Mouse (Mus musculus): ENCODE measurements around the gene Ctso.
A peak's percentile ranks its signal among the peaks of the same experiment; 100 is the strongest.

Ctso gene

DNA sequence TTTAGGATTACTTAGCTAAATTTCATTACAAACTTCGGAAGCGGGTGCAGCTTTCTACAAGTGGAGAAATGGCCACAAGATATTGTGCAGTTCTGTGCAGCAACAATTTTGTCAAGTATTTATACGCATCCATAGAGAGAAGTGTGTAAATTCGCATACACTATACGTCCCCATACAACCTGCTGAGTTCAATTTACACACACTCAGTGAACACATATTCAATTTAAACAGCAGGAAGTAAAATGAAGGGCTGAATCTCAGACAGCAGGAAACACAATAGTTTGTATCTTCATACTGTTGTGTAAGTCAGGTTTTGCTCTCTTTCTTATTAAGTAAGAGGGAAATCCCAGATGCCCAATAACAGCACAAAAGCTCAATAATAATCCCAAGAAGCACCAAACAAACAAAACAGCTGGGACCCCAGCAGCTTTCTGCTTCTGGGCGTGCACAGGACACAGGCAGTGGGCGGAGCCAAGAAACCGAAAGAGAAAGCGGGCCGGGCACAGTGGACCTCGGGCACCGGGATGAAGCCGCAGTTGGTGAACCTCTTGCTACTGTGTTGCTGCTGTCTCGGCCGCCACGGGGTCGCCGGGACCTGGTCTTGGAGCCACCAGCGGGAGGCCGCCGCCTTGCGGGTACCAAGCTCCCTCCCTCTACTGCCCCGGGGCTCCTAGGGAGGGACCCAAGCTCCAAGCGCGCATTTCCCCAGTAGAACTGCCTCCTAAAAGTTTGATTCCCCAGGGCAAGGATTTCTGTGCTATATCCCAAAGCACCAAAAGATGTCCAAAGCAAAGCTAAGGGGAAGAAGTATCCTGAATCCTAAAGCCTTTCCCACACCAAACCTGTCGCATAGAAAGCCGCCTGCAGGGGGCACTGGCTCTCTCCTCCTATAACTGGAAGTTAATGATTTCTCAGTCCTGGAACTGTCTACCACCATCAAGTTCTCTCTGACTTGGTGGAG, at the start of gene Ctso:
Ctso (plus strand) TSS at position 461 of the 961 bp plus-strand sequence.
- peak; percentile 95 for DNase-seq (ENCODE audit: low read depth, low spot score)

DNA sequence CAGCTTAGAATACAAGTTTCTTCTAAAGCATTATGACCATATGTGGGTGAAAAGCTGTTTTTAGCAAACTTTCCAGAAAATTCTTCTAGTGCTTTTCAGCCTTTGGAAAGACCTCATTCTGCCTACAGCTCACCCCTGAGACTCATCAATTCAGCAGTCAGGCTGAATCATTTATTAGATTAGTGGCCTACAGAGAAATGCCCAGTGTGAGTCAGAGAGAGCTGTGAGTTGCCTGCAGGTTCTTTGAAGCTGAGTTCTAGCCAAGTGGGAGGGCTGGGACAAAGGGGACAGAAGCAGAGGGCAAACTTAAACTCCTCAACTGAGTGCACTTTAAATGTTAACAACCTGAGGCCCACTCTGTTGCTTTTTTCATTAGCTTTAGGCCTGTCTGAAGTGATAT, 48.5 kb upstream of the Ctso start:
- no peak for DNase-seq (ENCODE audit: low read depth, low spot score)

DNA sequence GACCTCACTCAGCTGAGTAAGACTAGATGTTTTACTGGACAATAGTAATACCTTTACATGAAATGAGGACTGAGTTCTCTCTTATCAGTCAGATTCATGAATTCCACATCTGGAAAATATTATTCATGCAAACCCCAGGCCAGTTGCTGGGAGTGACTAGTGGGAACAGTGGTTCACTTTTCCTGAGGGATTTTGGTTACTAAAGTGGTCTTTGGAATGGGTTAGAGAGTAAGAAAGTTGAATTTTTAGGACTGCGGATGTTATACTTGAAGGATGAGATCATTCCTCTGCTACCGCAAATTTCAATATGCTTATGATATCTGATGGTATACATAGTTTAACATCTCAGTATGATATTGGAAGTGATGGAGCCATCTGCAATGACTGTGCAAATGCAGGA, 46.8 kb upstream of the Ctso start:
- no peak for DNase-seq (ENCODE audit: low read depth, low spot score)

DNA sequence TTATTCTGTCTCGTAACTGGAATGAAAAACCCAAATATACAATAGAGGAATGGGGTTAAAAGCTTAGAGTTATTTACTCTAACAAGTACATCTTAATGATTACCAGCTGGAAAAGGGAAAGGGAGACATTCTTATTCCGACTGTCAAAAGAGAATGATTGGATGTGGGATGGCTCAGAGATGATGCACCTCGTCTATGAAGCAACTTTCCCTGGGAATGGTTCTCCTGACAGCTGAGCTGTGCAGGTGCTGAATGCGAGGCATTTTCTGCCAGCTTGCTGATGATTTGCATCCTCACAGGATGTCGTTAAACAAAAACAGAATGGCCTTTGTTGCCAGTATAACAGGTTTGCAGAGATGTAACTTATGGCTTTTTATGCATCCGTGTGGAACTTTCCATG, 43.3 kb upstream of the Ctso start:
- no peak for DNase-seq (ENCODE audit: low read depth, low spot score)

DNA sequence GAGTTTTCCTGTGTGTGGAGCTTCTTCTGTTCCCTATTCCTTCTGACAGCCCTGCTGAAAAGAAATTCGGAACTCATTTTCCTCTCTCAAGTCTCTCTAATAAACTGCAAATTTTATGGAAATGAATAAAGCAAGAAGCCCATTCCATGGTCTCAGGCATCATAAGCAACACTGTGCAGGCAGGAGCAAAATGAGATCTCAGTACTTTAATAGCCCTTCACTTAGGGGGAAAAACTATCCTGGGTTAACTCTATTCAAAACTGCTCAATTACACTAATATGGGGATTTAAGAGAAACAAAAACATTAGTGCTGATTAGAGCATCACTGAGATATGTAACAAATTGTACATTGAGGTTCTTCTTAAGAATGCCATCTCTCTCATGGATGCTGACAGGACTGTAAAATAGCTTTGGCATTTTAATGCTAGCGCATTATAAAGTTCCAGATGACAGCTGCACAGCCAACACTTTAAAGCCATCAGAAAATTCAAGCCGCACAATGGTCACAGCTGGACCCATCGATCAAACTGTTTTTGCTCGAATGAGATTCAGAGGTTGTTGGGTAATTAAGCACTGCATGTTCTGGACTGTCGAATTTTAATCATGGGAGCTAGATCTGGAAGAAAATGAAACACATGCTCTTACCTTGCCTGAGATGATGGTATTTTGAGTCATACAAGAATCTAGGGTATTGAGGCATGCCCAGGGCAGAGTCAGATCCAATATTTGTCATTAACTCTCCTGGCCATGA, 21.9 kb upstream of the Ctso start:
- no peak for DNase-seq (ENCODE audit: low read depth, low spot score)

DNA sequence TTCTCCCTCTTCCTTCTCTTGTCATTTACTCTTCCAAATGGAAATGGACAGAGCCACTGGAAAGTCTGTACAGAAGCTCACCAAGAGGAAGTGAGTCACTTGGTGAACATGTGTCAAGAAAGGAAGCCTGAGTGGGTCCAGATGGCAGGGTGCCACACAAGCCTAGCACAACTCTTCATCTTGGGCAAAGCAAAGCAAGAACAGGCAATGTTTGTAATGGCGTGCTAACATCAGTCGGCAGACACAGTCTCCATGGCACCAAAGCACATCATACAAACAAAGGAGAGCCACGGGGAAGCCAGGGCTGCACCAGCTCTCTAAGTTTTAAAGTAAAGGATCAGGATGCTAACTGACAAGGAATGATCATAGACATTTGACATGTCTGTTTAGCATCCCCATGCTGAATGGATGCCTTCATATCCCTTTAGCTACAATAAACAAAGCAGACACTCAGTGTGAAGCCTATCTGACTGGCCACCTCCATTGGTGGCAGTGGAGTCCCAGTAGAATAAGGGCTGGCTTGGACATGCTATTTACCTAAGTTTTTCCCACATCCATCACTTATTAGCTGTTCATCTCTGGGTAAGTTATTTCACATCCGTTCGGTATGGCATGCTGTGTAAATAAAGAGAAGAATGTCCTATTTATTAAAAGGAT, 16.2 kb upstream of the Ctso start:
- peak; percentile 14 for DNase-seq (ENCODE audit: low read depth, low spot score)

DNA sequence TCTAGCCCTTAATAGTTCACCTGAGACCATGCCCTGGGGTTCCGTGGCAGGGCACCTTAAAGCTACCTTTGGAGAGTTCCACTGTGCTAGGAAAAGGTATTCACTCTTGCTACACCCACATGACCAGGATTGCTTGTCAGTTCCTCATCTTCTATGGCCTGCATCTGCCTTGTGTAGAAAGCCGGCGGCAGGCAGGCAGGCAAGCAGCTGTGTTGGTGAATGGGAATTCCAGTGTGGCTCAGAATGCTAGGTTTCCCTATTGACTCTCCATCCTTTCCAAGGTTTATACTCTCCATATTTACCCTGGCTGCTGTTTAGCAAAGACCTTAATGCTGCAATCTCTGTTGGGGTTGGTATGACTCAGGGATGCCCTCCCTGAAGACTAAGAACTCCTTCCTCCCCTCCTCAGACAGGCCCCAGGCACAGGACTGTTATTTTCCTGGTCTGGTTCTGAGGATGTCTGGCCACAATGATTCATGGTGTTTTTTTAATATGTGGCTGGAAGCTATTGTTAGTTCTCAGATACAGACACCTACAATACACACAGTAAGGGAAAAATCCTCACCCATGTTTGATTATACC, 15.0 kb upstream of the Ctso start:
- DNase-seq (ENCODE audit: low read depth, low spot score), result no peak

DNA sequence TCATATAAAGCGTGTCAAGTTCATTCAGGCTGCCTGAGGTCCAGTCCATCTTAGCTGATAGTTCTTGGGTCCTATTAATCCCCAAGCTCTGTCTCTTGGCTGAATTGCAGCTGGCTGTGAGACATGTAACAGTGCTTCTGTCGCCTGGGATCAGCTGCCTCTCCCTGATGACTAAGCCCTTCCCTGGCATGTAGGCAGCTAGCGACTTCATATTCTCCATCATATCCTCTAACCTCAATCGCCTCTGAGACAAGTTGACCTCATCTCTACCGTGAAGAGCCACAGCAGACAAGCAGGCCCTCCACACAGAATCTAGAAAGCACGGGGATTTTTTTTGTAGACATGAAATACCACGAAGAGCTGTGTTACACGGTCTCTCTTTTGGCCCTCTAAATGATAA, 14.2 kb upstream of the Ctso start:
- no peak for DNase-seq (ENCODE audit: low read depth, low spot score)

DNA sequence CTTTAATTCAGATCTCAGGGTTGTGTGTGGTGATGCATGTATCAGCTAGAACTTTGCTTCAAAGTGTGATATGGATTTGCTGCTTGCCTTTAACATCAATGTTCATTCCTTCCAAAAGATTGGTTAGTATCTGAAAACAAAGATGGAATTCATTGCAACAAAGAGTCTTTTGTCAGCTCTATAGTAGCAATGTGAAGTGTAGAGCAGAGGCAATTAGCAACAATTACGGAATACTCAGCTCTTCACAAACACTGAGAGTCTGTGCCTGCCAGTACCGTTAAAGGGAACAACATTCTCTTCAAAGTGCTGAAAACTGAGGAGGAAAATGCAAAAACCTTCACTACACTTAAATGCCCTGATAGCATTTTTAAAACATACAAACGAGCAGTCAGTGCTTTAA, 12.7 kb upstream of the Ctso start:
- no peak for DNase-seq (ENCODE audit: low read depth, low spot score)

DNA sequence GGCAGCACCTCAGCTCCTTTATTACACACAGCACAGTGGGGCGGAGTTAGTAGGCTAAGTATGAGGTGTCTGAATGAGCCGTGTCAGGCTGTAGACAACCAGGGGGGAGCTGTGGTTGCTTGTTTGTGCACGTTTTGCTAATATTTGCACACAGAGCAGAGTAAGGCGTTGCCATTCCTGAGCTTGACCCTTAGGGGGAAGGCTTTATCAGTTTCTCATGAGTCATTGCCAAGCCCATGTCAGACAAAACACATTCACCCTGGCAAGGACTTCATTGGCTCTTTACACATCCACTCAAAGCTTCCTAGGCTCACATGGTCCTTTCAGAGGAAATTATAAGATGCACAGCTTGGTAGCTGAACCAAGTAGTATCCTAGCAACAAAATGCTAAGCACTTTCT, 9.5 kb upstream of the Ctso start:
- peak; percentile 37 for DNase-seq (ENCODE audit: low read depth, low spot score)

DNA sequence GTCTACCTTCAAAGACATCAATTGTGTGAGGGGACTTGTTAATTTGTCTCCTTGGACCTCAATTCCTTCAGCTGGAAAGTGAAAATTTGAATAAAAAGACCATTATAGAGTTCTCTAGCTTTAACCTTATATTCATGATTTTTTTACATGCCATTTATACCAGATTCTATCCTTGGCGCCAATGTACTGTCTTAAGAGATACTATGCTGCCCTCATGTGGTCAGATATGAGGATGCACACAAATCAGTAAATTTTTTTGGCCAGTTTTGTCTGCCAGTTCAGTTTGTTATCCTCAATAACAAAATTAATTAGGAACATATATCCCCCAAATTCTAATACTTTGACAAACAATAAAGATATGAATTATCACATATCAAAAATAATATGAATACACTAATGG, 7.5 kb upstream of the Ctso start:
- peak; percentile 87 for DNase-seq (ENCODE audit: low read depth, low spot score)

DNA sequence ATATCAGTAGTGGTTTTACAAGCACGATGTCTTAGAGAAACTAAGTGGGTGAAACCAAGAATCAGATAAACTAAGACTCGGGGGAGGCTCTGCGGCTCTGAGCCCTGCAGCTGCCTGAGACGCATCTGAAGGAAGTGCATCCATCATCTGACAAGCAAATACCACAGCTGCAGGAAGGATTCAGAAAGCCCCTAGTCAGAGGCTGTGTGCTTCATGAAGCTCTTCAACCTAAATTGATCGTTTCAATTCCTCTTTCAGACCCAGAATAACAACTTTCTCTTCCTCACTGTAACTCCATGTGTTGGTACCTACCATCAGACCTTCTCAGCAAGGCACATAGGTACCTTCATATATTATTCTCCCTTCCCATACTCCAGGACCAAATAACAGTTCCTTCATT, 6.5 kb upstream of the Ctso start:
- DNase-seq (ENCODE audit: low read depth, low spot score), result peak; percentile 93

DNA sequence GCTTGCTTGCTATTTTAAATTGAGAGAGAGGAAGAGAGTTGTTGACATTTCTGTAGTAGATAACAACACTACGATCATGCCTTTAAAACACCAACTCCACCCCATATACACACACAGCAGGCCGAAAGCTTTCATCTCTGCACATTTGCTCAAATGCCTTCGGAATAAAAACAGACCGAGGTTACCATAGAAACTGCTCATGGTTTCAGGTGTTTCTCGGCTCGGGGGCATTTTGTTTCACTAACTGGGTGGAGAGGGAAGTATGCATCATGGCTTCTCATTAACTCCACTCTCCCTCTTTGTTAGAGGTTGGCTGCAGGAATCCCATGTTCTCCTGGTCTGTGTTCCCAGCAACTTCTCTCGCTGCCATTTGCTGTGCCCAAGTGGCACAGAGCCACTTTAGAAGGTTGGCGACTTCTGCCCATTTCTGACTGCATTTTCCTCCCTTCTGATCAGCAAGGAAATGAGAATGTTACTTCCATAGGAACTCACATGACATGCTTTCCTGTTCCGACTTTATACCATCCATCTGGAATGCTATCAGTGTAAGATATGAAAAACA, 5.6 kb upstream of the Ctso start:
- DNase-seq (ENCODE audit: low read depth, low spot score), result peak; percentile 90

DNA sequence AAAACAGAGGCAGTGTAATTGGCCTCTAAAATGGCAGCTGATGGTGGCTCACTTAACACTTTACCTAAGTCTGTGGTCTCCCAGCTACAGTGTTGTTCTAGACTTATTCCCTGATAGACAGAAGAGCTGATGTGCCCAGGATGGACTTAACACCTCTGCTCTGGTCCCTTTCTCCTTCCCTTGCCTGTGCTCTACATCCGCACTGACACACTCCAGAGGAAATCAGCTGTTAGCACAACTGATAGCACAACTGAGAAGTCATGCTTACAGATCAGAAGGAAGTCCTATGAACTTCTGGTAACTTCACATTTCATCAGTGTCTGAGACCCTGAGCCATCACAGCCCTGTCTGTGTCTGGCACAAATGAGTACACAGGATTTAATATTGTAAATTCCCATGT, 3.3 kb upstream of the Ctso start:
- DNase-seq (ENCODE audit: low read depth, low spot score), result peak; percentile 55

DNA sequence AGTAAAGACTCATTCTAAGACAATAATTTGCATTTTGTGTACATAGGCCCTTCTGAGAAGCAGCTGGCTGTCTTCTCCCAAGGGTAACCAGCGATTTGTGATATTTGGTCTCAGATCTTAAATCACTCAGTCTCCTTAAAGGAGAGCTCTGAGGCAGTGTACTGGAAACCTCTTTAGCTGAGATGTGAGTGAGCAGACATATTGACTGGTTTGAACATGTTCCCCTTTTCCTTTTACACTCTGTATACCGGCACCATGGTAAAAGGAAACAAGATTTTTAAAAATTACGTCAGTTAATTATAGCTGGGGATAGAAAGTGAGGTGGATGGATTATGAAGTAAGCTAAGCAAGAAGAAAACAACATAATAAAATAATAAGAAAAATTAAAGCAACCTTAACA, 706 bp upstream of the Ctso start:
- DNase-seq (ENCODE audit: low read depth, low spot score), result peak; percentile 83

DNA sequence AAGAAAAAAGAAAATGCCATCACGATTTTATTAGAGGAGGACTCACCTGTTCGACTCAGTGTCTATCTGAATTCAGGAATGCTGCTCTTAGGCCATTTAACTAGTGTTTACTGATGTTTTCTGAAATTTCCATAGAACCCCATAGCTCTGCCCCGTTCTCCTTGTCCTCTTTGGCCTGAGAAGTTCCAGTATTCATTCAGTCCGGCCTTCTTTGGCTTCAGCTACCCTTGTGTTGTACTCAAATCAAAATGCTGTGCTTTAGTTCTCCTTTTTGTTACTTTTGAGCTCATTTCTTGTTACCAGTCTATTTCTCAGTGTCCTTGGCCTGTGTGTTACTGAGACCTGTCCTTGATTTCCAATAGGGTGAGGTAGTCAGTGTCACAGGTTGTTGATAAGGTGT, 947 bp downstream of the Ctso start:
- peak; percentile 74 for DNase-seq (ENCODE audit: low read depth, low spot score)

DNA sequence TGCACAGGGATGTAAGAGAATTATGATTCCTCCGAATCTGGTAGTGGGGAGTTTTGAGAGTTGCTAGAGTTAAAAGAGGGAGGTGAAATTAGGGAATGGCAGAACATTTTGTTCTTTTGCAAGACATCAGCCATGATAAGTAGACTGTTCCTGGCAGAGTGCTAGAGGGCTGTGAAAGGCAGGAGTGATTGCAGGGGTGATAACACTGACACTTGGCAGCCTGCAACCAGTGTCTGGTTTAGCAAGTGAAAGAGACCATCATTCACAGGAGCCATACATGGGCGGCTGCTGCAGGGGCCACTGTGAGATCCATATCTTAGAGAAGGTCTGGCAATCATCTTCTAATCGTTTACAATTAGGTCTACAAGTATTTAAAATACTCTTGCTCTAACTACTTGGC, 6.5 kb downstream of the Ctso start:
- DNase-seq (ENCODE audit: low read depth, low spot score), result peak; percentile 54

DNA sequence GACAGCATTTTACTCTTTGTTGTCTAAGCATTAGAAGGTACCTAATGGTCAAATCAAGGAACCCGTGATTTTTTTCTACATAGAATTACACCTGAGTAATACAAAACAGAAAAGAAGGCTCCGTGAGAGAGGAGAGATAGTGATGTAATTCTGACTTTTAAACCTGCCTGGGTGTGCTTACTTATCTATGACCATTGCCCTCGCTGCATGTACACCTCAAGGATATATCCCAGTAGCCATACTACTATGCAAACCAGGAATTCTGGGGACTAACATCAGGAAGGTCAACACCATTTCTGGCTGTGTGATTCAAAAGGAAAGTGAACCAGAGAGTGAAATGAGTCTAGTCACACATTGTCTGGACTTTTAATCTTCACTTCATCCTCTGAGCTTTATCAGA, 9.9 kb downstream of the Ctso start:
- no peak for DNase-seq (ENCODE audit: low read depth, low spot score)

DNA sequence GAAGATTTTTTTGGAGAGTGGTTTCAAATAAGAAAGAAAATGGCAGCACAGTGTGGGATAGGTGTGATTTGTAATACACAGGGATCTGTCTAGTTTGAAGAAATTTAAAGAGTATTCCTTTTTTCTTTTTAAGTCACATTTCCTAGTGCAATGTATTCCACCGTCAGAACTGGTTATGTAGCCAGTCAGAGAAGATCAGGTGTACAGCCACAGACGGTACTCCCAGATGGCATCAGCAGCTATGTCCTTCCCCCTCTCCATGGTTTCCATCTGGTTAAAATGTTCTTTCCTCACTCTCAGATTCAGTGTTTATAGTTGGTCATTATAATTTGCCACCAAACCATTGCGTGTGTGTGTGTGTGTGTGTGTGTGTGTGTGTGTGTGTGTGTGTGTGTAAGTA, 10.7 kb downstream of the Ctso start:
- DNase-seq (ENCODE audit: low read depth, low spot score), result no peak

DNA sequence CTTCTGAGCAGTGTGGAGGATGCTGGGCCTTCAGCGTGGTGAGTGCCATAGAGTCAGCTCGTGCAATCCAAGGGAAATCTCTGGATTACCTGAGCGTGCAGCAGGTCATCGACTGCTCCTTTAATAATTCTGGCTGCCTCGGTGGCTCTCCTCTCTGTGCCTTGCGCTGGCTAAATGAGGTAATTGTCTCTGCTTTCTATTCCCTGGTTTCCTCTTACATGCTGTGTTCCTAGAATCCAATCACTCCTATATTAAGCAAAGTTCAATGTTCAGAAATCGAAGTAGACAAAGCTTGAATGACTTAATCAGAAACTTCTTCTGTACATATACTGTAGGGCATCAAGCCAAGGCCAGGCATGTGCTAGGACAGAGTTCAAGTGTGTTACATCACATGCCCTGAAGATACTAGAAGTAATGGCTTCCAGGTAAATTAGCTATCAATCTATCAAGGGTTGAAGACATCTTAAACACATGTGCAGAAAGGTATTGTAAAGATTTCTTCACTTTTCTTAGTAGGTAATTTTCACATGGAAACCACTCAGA, 12.5 kb downstream of the Ctso start:
- DNase-seq (ENCODE audit: low read depth, low spot score), result no peak

DNA sequence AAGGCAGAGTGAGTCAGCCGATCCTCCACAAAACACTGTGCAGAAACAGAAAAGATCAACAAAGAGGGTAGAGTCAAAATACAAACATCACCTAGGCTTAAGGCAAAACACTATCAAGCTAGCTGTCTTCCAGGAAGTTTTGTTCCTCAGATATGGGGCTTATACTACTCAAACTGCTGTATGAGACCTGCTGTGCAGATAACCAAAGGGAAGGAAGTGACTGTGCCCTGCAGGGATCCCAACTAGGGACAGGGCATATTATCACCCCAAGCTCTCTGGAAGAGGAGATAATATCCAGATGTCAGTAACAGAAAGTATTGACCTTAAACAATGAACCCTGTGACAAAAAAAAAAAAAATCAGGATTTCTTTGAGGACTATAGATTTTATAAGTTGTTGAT, 16.6 kb downstream of the Ctso start:
- DNase-seq (ENCODE audit: low read depth, low spot score), result no peak

Data from A20 (cell line).